Mouse (Mus musculus) midbrain, embryonic 10.5 days (tissue): ENCODE data around the gene Pi4k2a. TPM values are rescaled to one million over a fixed set of nuclear protein-coding genes. Genes with fewer than 3 reads are reported as not detected.
"Not testable (repeated sequence)": the region's sequence is repeated elsewhere in the genome, so short reads cannot be mapped to it uniquely, and the experiment has no call there.

ENCODE experiments used
- DNase-seq: peaks from one replicate; pipeline ENCODE4 v3.0.0-alpha.2; 2017; ENCODE audit warnings: low spot score
- H3K27ac ChIP-seq: fragments of 300-500 bp; sonication (generic); replicated peaks from 2 replicates; pipeline ENCODE4 v1.5.1; 2016; ENCODE audit warnings: mild to moderate bottlenecking
- H3K27me3 ChIP-seq: fragments of 300-500 bp; sonication (generic); 2 replicates; pipeline ENCODE4 v1.6.1; 2016; ENCODE audit warnings: low read depth, mild to moderate bottlenecking; ENCODE audit not compliant: poor library complexity, severe bottlenecking
- H3K36me3 ChIP-seq: fragments of 300-500 bp; sonication (generic); 2 replicates; pipeline ENCODE4 v1.6.1; 2016; ENCODE audit warnings: mild to moderate bottlenecking, moderate library complexity
- H3K4me1 ChIP-seq: fragments of 300-500 bp; sonication (generic); 2 replicates; pipeline ENCODE4 v1.6.1; 2016
- H3K4me3 ChIP-seq: fragments of 300-500 bp; sonication (generic); 2 replicates; pipeline ENCODE4 v1.5.1; 2016; ENCODE audit warnings: mild to moderate bottlenecking, moderate library complexity
- H3K9me3 ChIP-seq: fragments of 300-500 bp; sonication (generic); replicated peaks from 2 replicates; pipeline ENCODE4 v1.6.1; 2016; ENCODE audit warnings: mild to moderate bottlenecking
- WGBS: fragments of 180-500 bp; shearing (Covaris S2); methylation state at CpG from one replicate; pipeline ENCODE4 v1.1.7; 2016; 5-methylcytosine and 5-hydroxymethylcytosine counted together
- polyA plus RNA-seq: library from polyadenylated mRNA; unstranded; fragments of >200 nt; fragmentation: Nextera tagmentation; extraction: Ambion mirVana; gene quantifications from 2 replicates; pipeline ENCODE4 v1.2.1, GENCODE M21; 2016

Gene Pi4k2a
- polyA plus RNA-seq, 1 experiment from 2014 or later: 23.3 TPM

GRCm38 (mm10) chr19:42068441-42069240 lies 21.6 kb upstream of the Pi4k2a start:
- Histone ChIP-seq H3K27me3 (no peaks in the 10 kb centered on the region), H3K4me1 (peaks cover 8% of the 10 kb centered on the region; the same call in 1 of the 2 replicates), H3K9me3 (no peaks in the 10 kb centered on the region), H3K27ac (no peak overlapping the region), H3K36me3 (0 out of 2 replicates have a peak, but pooled peaks cover 5% of the 10 kb centered on the region), H3K4me3 (no peak overlapping the region)
- DNase-seq: no peak
- WGBS: 86% methylated on average over 11 of the region's 11 CpGs

DNA sequence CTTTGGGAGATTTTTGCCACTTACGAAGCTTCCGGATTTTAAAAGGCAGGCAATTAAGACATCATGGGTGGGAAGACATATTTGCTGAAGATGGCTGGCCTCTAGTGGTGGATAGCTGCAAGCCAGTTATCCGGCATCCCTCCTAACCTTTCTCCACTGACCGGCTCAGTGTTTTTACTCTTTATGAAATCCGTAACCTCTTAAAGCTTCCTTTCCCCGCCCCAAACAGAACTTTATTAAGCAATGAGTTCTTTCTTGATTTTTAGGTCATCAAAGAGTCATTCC lies 21.1 kb upstream of the Pi4k2a start:
- DNase-seq: no peak
- H3K9me3 ChIP-seq: no peaks in the 10 kb centered on the region
- 69% methylated on average over 6 of the region's 6 CpGs for WGBS
- 0 out of 2 replicates have a peak, but pooled peaks cover 11% of the 10 kb centered on the region for H3K36me3 ChIP-seq
- H3K27me3 ChIP-seq: no peaks in the 10 kb centered on the region
- no peak overlapping the region for H3K4me3 ChIP-seq
- no peak overlapping the region for H3K27ac ChIP-seq
- H3K4me1 ChIP-seq: peaks cover 8% of the 10 kb centered on the region; the same call in 1 of the 2 replicates

- 83% methylated on average over 7 of the region's 7 CpGs for WGBS
- Histone ChIP-seq H3K36me3 (peaks cover 31% of the 10 kb centered on the region), H3K9me3 (no peaks in the 10 kb centered on the region), H3K27me3 (no peaks in the 10 kb centered on the region), H3K4me3 (no peak overlapping the region), H3K4me1 (peaks cover 8% of the 10 kb centered on the region; the same call in 1 of the 2 replicates), H3K27ac (no peak overlapping the region)
- DNase-seq: no peak
These were observed 19.0 kb upstream of the Pi4k2a start for GRCm38 (mm10) chr19:42071221-42071620.

DNA sequence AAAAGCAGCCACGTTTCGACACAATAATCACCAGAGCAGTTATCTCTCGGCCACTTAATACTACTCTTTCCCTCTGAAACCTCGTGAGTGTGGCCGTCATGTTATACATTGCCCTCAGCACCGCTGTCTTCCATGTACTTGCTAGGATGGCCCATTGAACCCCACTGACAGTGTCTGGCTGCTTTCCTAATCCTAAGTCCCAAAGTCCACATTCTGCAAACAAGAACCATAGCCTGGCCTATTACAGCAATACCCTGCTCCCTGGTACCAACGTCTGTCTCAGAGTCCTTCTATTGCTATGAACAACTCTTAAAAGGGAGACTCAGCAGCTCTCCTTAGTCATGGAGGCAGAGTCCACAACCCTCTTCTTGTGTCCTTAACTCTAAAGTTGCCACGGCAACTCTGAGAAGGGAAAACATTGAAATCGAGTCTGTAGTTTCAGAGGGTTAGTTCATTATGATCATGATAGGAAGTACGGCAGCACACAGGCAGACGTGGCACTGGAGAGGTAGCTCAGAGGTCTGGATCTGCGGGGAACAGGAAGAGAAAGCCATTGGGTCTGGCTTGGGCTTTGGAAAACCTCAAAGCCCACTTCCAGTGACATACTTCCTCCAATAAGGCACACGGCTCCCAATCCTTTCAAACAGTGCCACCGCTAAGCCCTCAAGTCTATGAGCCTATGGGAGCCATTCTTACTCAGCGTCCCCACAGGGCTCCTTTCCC lies 18.2 kb upstream of the Pi4k2a start:
- H3K27me3 ChIP-seq: no peaks in the 10 kb centered on the region
- H3K27ac ChIP-seq: no peak overlapping the region
- H3K4me3 ChIP-seq: no peak overlapping the region
- peaks cover 8% of the 10 kb centered on the region; the same call in 1 of the 2 replicates for H3K4me1 ChIP-seq
- H3K36me3 ChIP-seq: peaks cover 37% of the 10 kb centered on the region
- peak; percentile 9 for DNase-seq
- 85% methylated on average over 15 of the region's 15 CpGs for WGBS
- no peaks in the 10 kb centered on the region for H3K9me3 ChIP-seq

GRCm38 (mm10) chr19:42072802-42073201 lies 17.5 kb upstream of the Pi4k2a start:
- Histone ChIP-seq H3K27me3 (no peaks in the 10 kb centered on the region), H3K4me3 (no peak overlapping the region), H3K9me3 (no peaks in the 10 kb centered on the region), H3K27ac (no peak overlapping the region), H3K36me3 (peaks cover 44% of the 10 kb centered on the region), H3K4me1 (peaks cover 8% of the 10 kb centered on the region; the same call in 1 of the 2 replicates)
- DNase-seq: no peak
- whole genome bisulfite sequencing: 83% methylated on average over 7 of the region's 7 CpGs

GRCm38 (mm10) chr19:42075051-42075450 lies 15.2 kb upstream of the Pi4k2a start:
- no peak for DNase-seq
- Histone ChIP-seq H3K9me3 (no peaks in the 10 kb centered on the region), H3K27ac (no peak overlapping the region), H3K27me3 (no peaks in the 10 kb centered on the region), H3K36me3 (peaks cover 50% of the 10 kb centered on the region), H3K4me3 (no peak overlapping the region), H3K4me1 (peaks cover 9% of the 10 kb centered on the region; the same call in 1 of the 2 replicates)
- 85% methylated on average over 2 of the region's 2 CpGs for WGBS

- Histone ChIP-seq H3K4me1 (peaks cover 5% of the 10 kb centered on the region; the same call in 1 of the 2 replicates), H3K36me3 (peaks cover 50% of the 10 kb centered on the region), H3K27me3 (no peaks in the 10 kb centered on the region), H3K9me3 (no peaks in the 10 kb centered on the region), H3K4me3 (no peak overlapping the region), H3K27ac (no peak overlapping the region)
- DNase-seq: no peak
- WGBS: 91% methylated on average over 16 of the region's 16 CpGs
These were observed 14.3 kb upstream of the Pi4k2a start for GRCm38 (mm10) chr19:42075992-42076391.

DNA sequence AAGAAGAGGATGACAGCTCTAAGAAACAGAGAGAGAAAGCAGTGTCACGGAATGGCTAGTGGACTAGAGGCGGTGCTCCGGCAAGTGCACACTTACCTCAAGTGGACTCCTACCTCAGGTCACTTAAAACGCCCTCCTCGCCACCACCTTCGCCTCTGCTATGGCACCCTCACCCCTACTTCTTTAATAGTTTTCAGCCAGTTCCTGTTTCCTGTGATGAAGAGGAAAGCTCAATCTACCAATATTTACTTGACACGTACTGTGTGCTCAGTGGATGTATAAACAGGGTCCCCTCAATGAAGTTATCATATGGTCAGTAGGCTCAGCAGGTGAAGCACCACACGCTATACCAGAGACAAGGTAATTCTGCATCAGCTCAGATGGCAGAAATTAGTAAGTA lies 11.7 kb upstream of the Pi4k2a start:
- H3K9me3 ChIP-seq: no peaks in the 10 kb centered on the region
- H3K36me3 ChIP-seq: peaks cover 46% of the 10 kb centered on the region
- peaks cover 5% of the 10 kb centered on the region; the same call in 1 of the 2 replicates for H3K4me1 ChIP-seq
- H3K27me3 ChIP-seq: no peaks in the 10 kb centered on the region
- no peak overlapping the region for H3K27ac ChIP-seq
- 93% methylated on average over 8 of the region's 8 CpGs for WGBS
- no peak overlapping the region for H3K4me3 ChIP-seq
- DNase-seq: no peak

DNA sequence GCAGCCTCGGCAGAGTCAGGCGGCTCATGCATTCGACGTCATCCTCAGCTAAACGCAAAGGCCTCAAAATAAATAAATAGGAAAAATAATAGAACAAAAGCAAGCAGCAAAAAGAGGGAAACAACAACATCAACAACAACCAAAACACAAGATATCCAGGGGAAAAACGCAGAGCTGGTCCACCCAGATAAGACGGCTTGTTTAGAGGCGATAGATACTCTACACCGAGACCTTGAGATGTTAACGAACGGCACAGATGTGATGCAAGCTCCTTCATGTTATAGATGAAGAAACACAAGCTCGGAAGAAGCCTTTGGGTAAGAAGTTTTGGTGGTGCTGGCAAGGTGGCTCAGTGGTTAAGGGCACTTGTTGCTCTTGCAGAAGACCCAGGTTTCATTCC lies 11.3 kb upstream of the Pi4k2a start:
- 96% methylated on average over 12 of the region's 12 CpGs for WGBS

DNA sequence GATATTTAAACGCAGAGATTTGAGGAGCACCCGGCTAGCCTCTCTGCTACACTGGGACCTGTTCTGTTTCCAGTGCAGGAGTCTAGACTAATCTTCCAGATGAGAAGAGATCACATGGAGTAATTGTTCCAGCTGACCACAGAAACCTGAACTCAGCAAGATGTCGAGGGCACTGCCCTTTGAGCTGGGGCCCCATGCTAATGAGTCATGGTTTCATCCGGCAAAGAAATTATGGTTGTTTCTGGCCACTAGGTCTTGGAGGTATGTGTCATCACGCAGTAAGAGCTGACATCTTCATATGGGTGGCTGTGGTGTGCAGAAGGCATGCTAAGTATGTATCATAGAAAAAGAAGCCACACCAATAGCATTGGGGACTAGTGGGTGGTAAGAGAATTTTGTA lies 10.3 kb upstream of the Pi4k2a start:
- Histone ChIP-seq H3K4me1 (peaks cover 5% of the 10 kb centered on the region; the same call in 1 of the 2 replicates), H3K9me3 (no peaks in the 10 kb centered on the region), H3K27me3 (no peaks in the 10 kb centered on the region), H3K27ac (no peak overlapping the region), H3K36me3 (peaks cover 32% of the 10 kb centered on the region), H3K4me3 (no peak overlapping the region)
- 87% methylated on average over 5 of the region's 5 CpGs for WGBS
- DNase-seq: no peak

More for the DNA sequence above, 11.3 kb upstream of the Pi4k2a start:
- H3K27me3 ChIP-seq: no peaks in the 10 kb centered on the region
- H3K4me1 ChIP-seq: peaks cover 5% of the 10 kb centered on the region; the same call in 1 of the 2 replicates
- H3K27ac ChIP-seq: no peak overlapping the region
- DNase-seq: no peak
- H3K4me3 ChIP-seq: no peak overlapping the region
- H3K36me3 ChIP-seq: peaks cover 41% of the 10 kb centered on the region
- H3K9me3 ChIP-seq: no peaks in the 10 kb centered on the region

DNA sequence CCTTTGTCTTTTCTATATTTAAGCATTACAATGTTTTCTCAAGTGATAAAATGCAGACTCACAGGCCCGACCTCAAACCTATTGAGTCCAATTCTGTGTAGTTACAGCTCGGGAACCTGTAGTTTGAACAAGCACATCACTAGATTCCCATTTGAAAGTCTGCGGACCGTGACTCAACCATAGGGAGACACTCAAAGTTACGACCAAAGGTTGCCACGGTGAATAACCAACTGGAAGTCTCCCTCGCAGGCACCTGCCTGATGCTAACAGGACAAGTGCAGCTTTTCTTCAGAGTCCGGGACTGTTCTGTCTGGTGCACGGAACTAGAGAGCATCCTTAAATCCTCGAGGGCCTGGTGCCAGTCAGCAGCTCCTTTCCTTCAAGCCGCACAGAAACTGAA lies 9.8 kb upstream of the Pi4k2a start:
- Histone ChIP-seq H3K9me3 (no peaks in the 10 kb centered on the region), H3K36me3 (peaks cover 27% of the 10 kb centered on the region), H3K4me3 (no peak overlapping the region), H3K27me3 (no peaks in the 10 kb centered on the region), H3K27ac (no peak overlapping the region), H3K4me1 (peaks cover 8% of the 10 kb centered on the region)
- DNase-seq: no peak
- 84% methylated on average over 11 of the region's 11 CpGs for WGBS

DNA sequence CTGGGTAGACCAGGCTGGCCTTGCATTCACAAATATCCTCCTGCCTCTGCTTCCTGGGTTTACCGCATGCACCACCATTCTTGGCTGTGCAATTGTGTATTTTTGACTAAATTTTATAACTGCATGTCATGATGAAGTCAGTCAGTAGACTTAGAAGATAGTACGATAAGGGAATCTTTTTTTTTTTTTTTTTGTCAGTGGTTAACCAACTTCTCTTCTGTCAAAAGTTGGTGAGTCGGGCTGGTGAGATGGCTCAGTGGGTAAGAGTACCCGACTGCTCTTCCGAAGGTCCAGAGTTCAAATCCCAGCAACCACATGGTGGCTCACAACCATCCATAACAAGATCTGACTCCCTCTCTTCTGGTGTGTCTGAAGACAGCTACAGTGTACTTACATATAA lies 8.7 kb upstream of the Pi4k2a start:
- H3K4me3 ChIP-seq, H3K27ac ChIP-seq, H3K9me3 ChIP-seq, H3K27me3 ChIP-seq, DNase-seq: not testable (repeated sequence)
- WGBS: 93% methylated on average over 5 of the region's 5 CpGs
- H3K36me3 ChIP-seq: peaks cover 15% of the 10 kb centered on the region
- peaks cover 18% of the 10 kb centered on the region for H3K4me1 ChIP-seq

- H3K36me3 ChIP-seq: no peaks in the 10 kb centered on the region
These were observed 4.6 kb upstream of the Pi4k2a start for GRCm38 (mm10) chr19:42085690-42086089.

More at GRCm38 (mm10) chr19:42085690-42086089, 4.6 kb upstream of the Pi4k2a start:
- WGBS: 10% methylated on average over 10 of the region's 10 CpGs
- H3K9me3 ChIP-seq: no peaks in the 10 kb centered on the region
- H3K27ac ChIP-seq: peak overlapping the region; percentile 91
- H3K4me3 ChIP-seq: peak overlapping the region; percentile 90
- peaks cover 26% of the 10 kb centered on the region for H3K4me1 ChIP-seq
- DNase-seq: no peak
- no peaks in the 10 kb centered on the region for H3K27me3 ChIP-seq
